Mouse (Mus musculus) liver, embryonic 18 days (tissue): ENCODE results near the gene Dstyk. TPM values are rescaled to one million over a fixed set of nuclear protein-coding genes. Genes with fewer than 3 reads are reported as not detected.

Experiments
- polyA plus RNA-seq: library from polyadenylated mRNA; depleted of rRNA; stranded (reverse); fragments of >200 nt; gene quantifications from 2 replicates; pipeline ENCODE4 v1.2.3, GENCODE M21; 2012; rRNA removed

Dstyk gene
- polyA plus RNA-seq: 3.3 and 3.7 TPM in 2 replicates

DNA sequence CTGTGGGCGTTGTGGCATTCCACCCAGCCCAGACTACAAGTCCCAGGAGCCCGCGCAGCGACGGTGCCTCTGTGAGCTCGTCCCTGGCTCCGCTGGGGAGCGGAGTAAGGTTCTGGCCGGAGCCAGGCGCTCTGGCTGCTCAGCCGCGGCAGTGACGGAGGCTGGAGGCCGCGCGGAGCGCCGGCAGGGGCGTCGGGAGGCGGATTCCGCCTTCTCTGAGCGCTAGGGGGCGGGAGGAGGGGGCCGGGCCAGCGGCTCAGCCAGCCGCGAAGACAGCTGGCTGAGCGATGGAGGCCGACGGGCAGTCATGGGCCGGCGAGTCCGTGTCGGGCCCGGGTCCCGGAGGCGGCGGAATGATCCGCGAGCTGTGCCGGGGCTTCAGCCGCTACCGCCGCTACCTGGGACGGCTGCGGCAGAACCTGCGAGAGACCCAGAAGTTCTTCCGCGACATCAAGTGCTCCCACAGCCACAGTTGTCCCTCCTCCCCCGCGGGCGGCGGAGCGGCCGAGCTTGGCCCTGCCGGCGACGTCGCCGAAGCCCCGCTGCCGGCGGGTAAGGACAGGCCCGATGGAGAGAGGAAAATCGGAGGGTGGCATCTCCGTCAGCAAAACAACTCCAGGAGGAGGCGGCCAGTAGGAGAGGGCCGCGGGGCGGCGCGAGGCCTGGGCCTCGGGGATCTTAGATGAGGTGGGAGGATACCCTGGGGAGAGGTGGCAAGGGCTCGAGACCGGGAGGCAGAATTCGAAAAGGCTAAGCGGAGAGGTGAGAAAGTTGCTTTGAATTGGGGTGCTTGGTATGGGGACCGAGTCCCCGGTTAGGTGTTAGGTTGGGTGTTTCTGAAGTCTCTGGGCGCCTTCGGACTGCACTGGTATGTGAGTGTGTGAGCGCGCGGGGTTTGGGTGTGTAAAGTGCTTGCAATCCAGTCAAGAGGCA lies at the start of gene Dstyk:
TSS of gene Dstyk (plus strand) at position 237 of the 933 bp plus-strand sequence.

DNA sequence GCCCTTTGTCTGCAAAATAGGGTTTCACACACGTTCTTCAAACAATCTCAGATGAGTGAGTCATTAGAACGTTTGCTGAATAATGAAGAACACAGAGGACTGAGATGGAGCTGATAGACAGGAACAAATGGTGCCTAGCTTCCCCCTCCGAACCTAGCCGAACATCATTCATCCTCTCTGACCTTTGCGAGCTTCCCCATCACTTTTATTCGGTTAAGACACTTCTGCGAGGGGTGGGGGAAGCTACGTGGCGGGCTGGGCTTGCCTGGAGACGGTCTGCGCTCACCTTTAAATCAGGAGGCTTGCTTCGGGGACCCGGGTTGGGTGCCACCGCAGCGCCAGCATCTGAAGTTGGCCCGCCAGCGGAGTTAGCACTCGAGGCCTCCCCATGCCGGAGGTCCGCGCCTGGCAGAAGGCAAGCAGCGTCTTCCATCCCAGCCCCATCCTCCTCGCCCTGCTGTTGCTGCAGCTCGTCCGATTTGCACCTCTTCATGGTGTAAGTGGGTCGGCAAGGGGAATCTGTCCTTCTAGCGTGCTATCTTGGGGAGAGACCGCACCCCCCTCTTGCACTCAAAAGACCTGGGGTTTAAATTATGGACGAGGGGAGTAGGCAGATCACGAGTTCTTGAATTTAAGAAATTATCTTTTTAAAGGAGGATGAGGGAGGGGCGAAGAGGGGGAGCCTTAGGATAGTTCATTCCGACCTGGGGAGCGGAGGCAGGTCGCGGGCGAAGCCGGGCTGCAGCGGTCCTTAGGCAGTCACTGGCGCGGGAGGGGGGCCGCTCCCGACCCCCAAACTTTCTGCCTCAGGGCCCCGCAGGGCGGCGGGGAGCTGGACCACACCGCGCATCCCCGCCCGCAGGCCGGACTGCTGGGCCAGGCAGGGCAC lies 26.4 kb upstream of the Dstyk start, which contains the start of gene Tmcc2:
TSS of gene Tmcc2 (minus strand) at position 591 of the 889 bp plus-strand sequence.

DNA sequence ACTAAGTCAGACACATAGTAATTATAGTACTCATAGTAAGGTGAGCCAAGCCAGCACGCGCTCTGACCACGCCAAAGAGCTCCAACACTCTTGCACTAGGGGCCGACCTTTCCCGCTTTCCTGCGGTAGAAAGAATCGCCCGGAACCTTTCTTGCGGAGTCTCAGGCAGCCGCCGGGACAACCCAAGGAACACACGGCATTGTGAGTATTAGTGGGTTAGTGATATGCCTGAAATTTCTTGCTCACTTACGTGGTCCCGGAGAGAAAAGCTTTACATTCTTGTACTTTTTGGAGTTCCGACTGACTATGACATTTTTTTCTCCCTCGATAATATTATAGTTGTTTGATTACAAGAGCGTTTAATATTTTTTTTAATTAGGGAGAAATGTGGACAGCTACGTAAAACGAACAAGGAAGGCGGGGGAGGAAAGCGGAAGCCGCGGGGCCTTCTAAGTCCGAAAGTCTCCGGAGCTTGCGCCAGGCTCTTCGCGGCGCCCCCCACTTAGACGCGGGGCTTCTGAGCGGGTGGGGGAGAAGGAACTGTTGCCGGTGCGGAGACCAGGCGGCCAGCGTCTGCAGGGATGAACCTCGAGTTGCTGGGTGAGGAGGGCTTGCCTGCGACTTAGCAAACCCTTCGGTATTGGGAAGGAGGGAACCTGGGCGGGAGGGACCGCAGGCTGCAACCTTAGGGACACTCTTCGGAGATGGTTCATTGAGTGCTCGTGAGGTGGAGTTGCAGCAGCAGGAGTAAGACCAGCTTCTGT lies 59.8 kb downstream of the Dstyk start, which contains the start of gene Rbbp5:
TSS of gene Rbbp5 (plus strand) at position 438 of the 764 bp plus-strand sequence.

DNA sequence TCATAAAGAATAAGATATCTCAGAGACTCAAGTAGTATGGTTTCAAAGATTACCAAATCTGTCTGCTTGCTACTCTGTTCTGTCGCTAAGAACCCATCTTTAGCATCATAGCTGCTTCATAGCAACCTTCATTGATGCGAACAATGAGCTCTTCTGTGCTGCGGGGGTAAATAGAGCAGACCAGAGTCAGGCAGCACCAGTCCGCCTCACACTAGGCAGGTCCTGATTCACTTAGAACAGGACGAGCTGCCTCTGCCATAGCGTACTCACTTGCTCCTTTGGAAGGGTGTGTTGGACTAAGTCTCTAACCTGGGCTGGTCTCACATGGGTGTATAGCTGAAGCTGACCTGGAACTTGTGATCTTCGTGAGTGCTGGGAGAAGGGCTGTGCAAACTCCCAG lies 88.7 kb downstream of the Dstyk start, which contains the start of gene Tmem81:
TSS of gene Tmem81 (plus strand) at position 173 of the 400 bp plus-strand sequence.

Other genes starting within 250 kb of the Dstyk start
- gene Lemd1, start 226.1 kb upstream of the Dstyk start, polyA plus RNA-seq: not detected in 2 replicates
- gene AC124108.1, start 226.1 kb upstream of the Dstyk start, polyA plus RNA-seq: not detected in 2 replicates
- gene Gm10188, start 187.8 kb upstream of the Dstyk start, polyA plus RNA-seq: not detected in 2 replicates
- gene Klhdc8a, start 118.9 kb upstream of the Dstyk start, polyA plus RNA-seq: 0.27 and 0.36 TPM in 2 replicates
- gene Nuak2, start 101.4 kb upstream of the Dstyk start, polyA plus RNA-seq: 3.1 and 3.7 TPM in 2 replicates
- 152 and 195 TPM in 2 replicates for gene Tmcc2, start 26.3 kb upstream of the Dstyk start, polyA plus RNA-seq
- 12.8 and 14.2 TPM in 2 replicates for gene Rbbp5, start 59.8 kb downstream of the Dstyk start, polyA plus RNA-seq
- gene Tmem81, start 88.7 kb downstream of the Dstyk start, polyA plus RNA-seq: 1.2 and 1.5 TPM in 2 replicates
- 0.05 and 0.10 TPM in 2 replicates for gene Cntn2, start 125.7 kb downstream of the Dstyk start, polyA plus RNA-seq